Mouse (Mus musculus): ENCODE measurements around the gene Nrp1. TPM values are rescaled to one million over a fixed set of nuclear protein-coding genes. Genes with fewer than 3 reads are reported as not detected.

Gene Nrp1
- polyA plus RNA-seq, 1 experiment from 2014 or later = 29.1 TPM

- no peak overlapping the region for H3K9ac ChIP-seq (ENCODE audit: low read depth, low read length)
- no peak overlapping the region for H3K27ac ChIP-seq (ENCODE audit: low read depth, low read length)
- no peaks in the 10 kb centered on the region for H3K36me3 ChIP-seq (ENCODE audit: control insufficient read depth, insufficient read depth, low read length)
- no peaks in the 10 kb centered on the region for H3K9me3 ChIP-seq (ENCODE audit: control insufficient read depth, low read length)
- DNase-seq (ENCODE audit: low spot score) (no peak), ATAC-seq (ENCODE audit: low FRiP score) (no peak)
- H3K4me3 ChIP-seq (ENCODE audit: low read depth, low read length) = no peak overlapping the region
- no peak overlapping the region for H3K4me2 ChIP-seq (replicated peaks; ENCODE audit: low read depth, low read length)
- H3K27me3 ChIP-seq (ENCODE audit: control insufficient read depth, insufficient read depth, low read length) = no peaks in the 10 kb centered on the region
- H3K4me1 ChIP-seq (replicated peaks; ENCODE audit: control insufficient read depth, insufficient read depth, low read length) = peaks cover 5% of the 10 kb centered on the region; the same call in 1 of the 2 replicates
- WGBS = 79% methylated on average over 2 of the region's 2 CpGs
These were observed 127.6 kb downstream of the Nrp1 start for GRCm38 (mm10) chr8:128486043-128486442.

DNA sequence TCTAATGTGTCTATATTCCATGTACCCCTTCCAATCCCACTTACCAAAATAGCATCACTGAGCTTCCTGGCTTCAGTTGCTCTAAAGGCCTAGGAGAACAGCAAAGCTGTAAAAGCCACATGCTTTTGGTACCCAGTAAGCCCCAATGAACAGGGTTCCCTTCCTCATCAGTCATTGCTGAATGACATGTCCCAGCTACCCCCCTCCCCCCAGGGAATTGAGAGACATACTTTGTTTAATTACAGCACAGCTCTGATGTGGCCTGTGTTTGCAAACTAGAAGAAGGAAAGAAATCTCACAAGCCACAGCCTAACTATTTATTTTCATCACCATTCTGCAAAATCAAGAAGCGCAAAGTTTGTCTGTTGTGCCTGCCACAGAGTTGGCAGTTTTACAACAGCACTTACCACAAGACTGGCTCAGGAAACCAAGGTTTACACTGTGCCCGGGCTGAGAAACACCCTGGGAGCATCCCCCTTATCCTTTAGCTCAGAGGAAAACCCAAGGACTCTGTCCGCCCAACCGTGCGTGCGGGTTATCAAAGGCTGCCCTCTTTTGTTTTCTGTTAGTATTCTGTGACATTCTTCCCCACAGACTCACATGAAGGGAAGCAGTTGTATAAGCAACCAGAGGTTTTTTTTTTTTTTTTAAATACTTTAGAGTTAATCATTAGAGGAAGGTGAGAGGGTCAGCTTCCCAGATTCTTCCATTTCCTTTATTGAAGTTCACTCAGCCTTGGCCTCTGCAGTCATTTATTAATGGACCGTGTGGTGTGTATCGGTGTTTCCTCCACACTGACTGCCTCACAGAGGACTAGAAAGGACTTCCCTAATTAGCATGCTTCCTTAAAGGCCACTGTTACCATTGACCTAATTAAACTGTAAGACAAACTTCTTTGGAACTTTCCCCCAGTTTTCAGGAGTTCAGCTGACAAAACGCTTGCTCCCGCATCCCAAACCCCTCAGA lies 129.8 kb downstream of the Nrp1 start:
- peak; percentile 44 for DNase-seq (ENCODE audit: low spot score)
- H3K9me3 ChIP-seq (ENCODE audit: control insufficient read depth, low read length) = no peaks in the 10 kb centered on the region
- H3K4me1 ChIP-seq (replicated peaks; ENCODE audit: control insufficient read depth, insufficient read depth, low read length) = peaks cover 5% of the 10 kb centered on the region; the same call in 1 of the 2 replicates
- no peak overlapping the region for H3K9ac ChIP-seq (ENCODE audit: low read depth, low read length)
- no peak for ATAC-seq (ENCODE audit: low FRiP score)
- H3K4me2 ChIP-seq (replicated peaks; ENCODE audit: low read depth, low read length) = no peak overlapping the region
- H3K27me3 ChIP-seq (ENCODE audit: control insufficient read depth, insufficient read depth, low read length) = no peaks in the 10 kb centered on the region
- no peak overlapping the region for H3K4me3 ChIP-seq (ENCODE audit: low read depth, low read length)
- WGBS = 14% methylated on average over 10 of the region's 10 CpGs
- no peak overlapping the region for H3K27ac ChIP-seq (ENCODE audit: low read depth, low read length)
- H3K36me3 ChIP-seq (ENCODE audit: control insufficient read depth, insufficient read depth, low read length) = no peaks in the 10 kb centered on the region

GRCm38 (mm10) chr8:128489351-128489750 lies 130.9 kb downstream of the Nrp1 start:
- peaks cover 5% of the 10 kb centered on the region; the same call in 1 of the 2 replicates for H3K4me1 ChIP-seq (replicated peaks; ENCODE audit: control insufficient read depth, insufficient read depth, low read length)
- DNase-seq (ENCODE audit: low spot score) (no peak), ATAC-seq (ENCODE audit: low FRiP score) (no peak)
- no peaks in the 10 kb centered on the region for H3K27me3 ChIP-seq (ENCODE audit: control insufficient read depth, insufficient read depth, low read length)
- H3K27ac ChIP-seq (ENCODE audit: low read depth, low read length) = no peak overlapping the region
- no peaks in the 10 kb centered on the region for H3K9me3 ChIP-seq (ENCODE audit: control insufficient read depth, low read length)
- H3K4me3 ChIP-seq (ENCODE audit: low read depth, low read length) = no peak overlapping the region
- H3K4me2 ChIP-seq (replicated peaks; ENCODE audit: low read depth, low read length) = no peak overlapping the region
- H3K36me3 ChIP-seq (ENCODE audit: control insufficient read depth, insufficient read depth, low read length) = no peaks in the 10 kb centered on the region
- no peak overlapping the region for H3K9ac ChIP-seq (ENCODE audit: low read depth, low read length)
- 94% methylated on average over 1 of the region's 1 CpGs for WGBS

- H3K4me3 ChIP-seq (ENCODE audit: low read depth, low read length) = no peak overlapping the region
- no peak overlapping the region for H3K4me2 ChIP-seq (replicated peaks; ENCODE audit: low read depth, low read length)
- no peaks in the 10 kb centered on the region for H3K36me3 ChIP-seq (ENCODE audit: control insufficient read depth, insufficient read depth, low read length)
- H3K9me3 ChIP-seq (ENCODE audit: control insufficient read depth, low read length) = no peaks in the 10 kb centered on the region
- 48% methylated on average over 5 of the region's 5 CpGs for WGBS
- H3K27ac ChIP-seq (ENCODE audit: low read depth, low read length) = no peak overlapping the region
- H3K4me1 ChIP-seq (replicated peaks; ENCODE audit: control insufficient read depth, insufficient read depth, low read length) = peaks cover 5% of the 10 kb centered on the region; the same call in 1 of the 2 replicates
- no peak overlapping the region for H3K9ac ChIP-seq (ENCODE audit: low read depth, low read length)
- no peaks in the 10 kb centered on the region for H3K27me3 ChIP-seq (ENCODE audit: control insufficient read depth, insufficient read depth, low read length)
- peak; percentile 87 for DNase-seq (ENCODE audit: low spot score)
- ATAC-seq (ENCODE audit: low FRiP score) = peak; percentile 87; the same call in 1 of the 2 replicates
These were observed 133.0 kb downstream of the Nrp1 start for GRCm38 (mm10) chr8:128491126-128492067.

- no peaks in the 10 kb centered on the region for H3K4me1 ChIP-seq (replicated peaks; ENCODE audit: control insufficient read depth, insufficient read depth, low read length)
- WGBS = 88% methylated on average over 3 of the region's 3 CpGs
- no peaks in the 10 kb centered on the region for H3K9me3 ChIP-seq (ENCODE audit: control insufficient read depth, low read length)
- H3K36me3 ChIP-seq (ENCODE audit: control insufficient read depth, insufficient read depth, low read length) = no peaks in the 10 kb centered on the region
- no peak overlapping the region for H3K4me3 ChIP-seq (ENCODE audit: low read depth, low read length)
- H3K27ac ChIP-seq (ENCODE audit: low read depth, low read length) = no peak overlapping the region
- no peaks in the 10 kb centered on the region for H3K27me3 ChIP-seq (ENCODE audit: control insufficient read depth, insufficient read depth, low read length)
- no peak for ATAC-seq (ENCODE audit: low FRiP score)
- no peak overlapping the region for H3K9ac ChIP-seq (ENCODE audit: low read depth, low read length)
- no peak overlapping the region for H3K4me2 ChIP-seq (replicated peaks; ENCODE audit: low read depth, low read length)
- DNase-seq (ENCODE audit: low spot score) = no peak
These were observed 135.4 kb downstream of the Nrp1 start for GRCm38 (mm10) chr8:128493801-128494200.

DNA sequence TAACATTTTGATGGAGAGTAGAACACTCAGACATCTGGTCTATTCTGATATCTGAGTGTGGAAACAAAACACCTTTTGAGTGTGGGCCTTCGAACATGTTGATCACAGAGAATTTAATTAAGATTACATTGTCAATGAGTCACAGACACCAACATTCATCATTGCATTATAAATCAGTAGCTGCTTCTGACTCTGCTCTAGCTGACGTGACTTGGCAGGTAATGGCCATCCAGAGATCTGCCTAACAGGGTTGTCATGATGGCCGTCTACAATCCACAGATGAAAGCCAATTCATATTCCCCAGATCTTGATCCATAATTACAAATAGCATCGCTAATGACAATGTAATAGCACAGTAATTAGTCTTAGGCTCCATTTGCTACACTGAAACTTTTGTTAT lies 140.4 kb downstream of the Nrp1 start:
- Histone ChIP-seq H3K9me3 (ENCODE audit: control insufficient read depth, low read length) (no peaks in the 10 kb centered on the region), H3K27me3 (ENCODE audit: control insufficient read depth, insufficient read depth, low read length) (no peaks in the 10 kb centered on the region), H3K9ac (ENCODE audit: low read depth, low read length) (no peak overlapping the region), H3K36me3 (ENCODE audit: control insufficient read depth, insufficient read depth, low read length) (no peaks in the 10 kb centered on the region), H3K4me1 (replicated peaks; ENCODE audit: control insufficient read depth, insufficient read depth, low read length) (no peaks in the 10 kb centered on the region), H3K27ac (ENCODE audit: low read depth, low read length) (no peak overlapping the region), H3K4me3 (ENCODE audit: low read depth, low read length) (no peak overlapping the region), H3K4me2 (replicated peaks; ENCODE audit: low read depth, low read length) (no peak overlapping the region)
- ATAC-seq (ENCODE audit: low FRiP score) = no peak
- WGBS = 90% methylated on average over 4 of the region's 4 CpGs
- DNase-seq (ENCODE audit: low spot score) = no peak

DNA sequence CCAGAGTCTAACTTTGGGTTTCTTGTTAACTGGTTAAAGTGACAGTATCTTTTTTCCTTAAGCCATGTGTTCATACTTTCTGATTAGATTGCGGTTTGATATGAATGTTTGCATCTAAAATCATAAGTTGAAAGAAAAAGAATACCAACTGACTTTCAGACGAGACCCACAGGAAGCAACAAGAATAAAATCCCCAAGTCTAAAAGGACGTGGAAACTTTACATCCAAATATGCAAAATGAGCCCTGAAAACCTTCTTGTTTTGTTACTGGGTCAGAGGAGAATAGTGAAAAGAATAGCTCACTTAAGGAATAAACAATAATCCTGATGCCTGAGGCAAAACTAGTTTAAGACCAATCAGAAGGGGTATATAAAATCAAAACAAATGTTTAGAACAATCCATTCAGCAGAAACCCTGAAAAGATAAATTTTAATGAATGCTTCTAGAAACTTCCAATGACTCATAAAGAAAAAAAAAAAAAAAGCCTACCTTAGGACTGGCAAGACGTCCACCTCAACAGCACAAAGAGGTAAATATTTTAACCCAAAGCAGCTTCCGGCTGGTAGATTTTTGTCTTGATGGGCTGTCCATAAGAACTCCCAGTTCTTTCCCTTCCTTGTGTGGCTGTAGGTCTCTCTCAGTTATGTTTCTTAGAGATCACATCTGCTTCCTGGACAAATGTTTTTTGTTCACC lies 145.9 kb downstream of the Nrp1 start:
- no peaks in the 10 kb centered on the region for H3K27me3 ChIP-seq (ENCODE audit: control insufficient read depth, insufficient read depth, low read length)
- no peak overlapping the region for H3K9ac ChIP-seq (ENCODE audit: low read depth, low read length)
- 81% methylated on average over 5 of the region's 5 CpGs for WGBS
- ATAC-seq (ENCODE audit: low FRiP score) (no peak), DNase-seq (ENCODE audit: low spot score) (no peak)
- H3K4me1 ChIP-seq (replicated peaks; ENCODE audit: control insufficient read depth, insufficient read depth, low read length) = no peaks in the 10 kb centered on the region
- no peaks in the 10 kb centered on the region for H3K36me3 ChIP-seq (ENCODE audit: control insufficient read depth, insufficient read depth, low read length)
- no peaks in the 10 kb centered on the region for H3K9me3 ChIP-seq (ENCODE audit: control insufficient read depth, low read length)
- no peak overlapping the region for H3K4me3 ChIP-seq (ENCODE audit: low read depth, low read length)
- H3K4me2 ChIP-seq (replicated peaks; ENCODE audit: low read depth, low read length) = no peak overlapping the region
- H3K27ac ChIP-seq (ENCODE audit: low read depth, low read length) = no peak overlapping the region

DNA sequence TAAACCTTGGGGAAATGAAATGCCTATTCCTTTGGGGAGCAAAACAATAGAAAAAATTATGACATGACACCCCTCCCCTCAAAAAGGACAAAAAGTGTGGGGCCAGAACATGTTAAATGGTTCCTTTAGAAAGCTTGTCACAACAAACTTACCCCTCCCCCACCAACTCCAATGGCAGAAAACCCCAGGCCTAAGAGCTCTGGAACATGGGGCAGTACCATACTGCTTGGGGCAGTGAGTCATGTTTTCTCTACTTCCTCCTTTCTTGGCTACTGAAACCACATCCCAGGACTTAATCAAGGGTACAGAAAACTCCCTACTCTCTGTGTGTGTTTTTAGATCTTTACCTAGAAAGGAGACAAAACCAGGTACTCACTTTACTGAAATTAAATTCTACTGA lies 147.5 kb downstream of the Nrp1 start:
- DNase-seq (ENCODE audit: low spot score) (no peak), ATAC-seq (ENCODE audit: low FRiP score) (no peak)
- H3K36me3 ChIP-seq (ENCODE audit: control insufficient read depth, insufficient read depth, low read length) = no peaks in the 10 kb centered on the region
- no peaks in the 10 kb centered on the region for H3K27me3 ChIP-seq (ENCODE audit: control insufficient read depth, insufficient read depth, low read length)
- H3K9ac ChIP-seq (ENCODE audit: low read depth, low read length) = no peak overlapping the region
- no peak overlapping the region for H3K27ac ChIP-seq (ENCODE audit: low read depth, low read length)
- no peak overlapping the region for H3K4me3 ChIP-seq (ENCODE audit: low read depth, low read length)
- H3K4me1 ChIP-seq (replicated peaks; ENCODE audit: control insufficient read depth, insufficient read depth, low read length) = no peaks in the 10 kb centered on the region
- no peak overlapping the region for H3K4me2 ChIP-seq (replicated peaks; ENCODE audit: low read depth, low read length)
- no peaks in the 10 kb centered on the region for H3K9me3 ChIP-seq (ENCODE audit: control insufficient read depth, low read length)

All from hindbrain, embryonic 11.5 days (tissue).